Mouse (Mus musculus): Measurements from ENCODE around the gene Psmd4. TPM values are rescaled to one million over a fixed set of nuclear protein-coding genes. Genes with fewer than 3 reads are reported as not detected.
A peak's percentile ranks its signal among the peaks of the same experiment; 100 is the strongest.

Gene Psmd4
- 81.7 and 131 TPM in 2 replicates for polyA plus RNA-seq (2012; rRNA removed)

DNA sequence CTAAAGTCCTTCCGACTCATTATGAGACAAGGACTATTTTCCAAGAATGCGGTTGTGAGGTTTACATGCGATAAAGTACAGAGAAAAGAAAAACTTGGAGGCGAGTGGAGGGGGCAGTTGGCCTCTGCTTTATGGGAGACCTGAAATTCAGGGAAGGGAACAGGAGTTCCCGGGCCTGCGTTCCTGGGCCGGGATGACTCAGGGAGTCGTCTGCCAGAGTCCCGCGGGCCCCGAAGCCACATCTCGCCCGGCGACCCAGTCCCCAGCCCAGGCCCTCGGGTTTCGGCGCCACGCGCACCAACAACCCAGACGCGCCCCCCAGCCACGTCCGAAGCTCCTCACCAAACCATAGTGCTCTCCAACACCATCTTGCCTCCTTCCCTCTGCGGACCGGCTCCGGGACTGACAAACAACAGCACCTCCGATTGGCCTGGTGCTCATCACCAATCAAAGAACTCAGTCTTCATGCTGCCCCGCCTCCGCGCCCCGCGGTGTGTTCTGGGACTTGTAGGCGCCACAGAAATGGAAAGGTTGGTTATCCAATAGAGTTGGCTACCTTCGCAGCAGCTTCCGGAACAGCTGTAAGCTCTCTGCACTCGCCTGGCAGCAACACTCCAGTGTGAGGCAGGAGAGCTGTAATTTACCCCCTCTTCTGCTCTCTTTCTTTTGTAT lies at the start of gene Psmd4:
TSS of gene Psmd4 (minus strand) at position 449 of the 672 bp plus-strand sequence.
- WGBS: under 1% methylated on average over 36 of the region's 36 CpGs
- Histone ChIP-seq H3K4me3 (ENCODE audit: low read depth, low read length) (peak within 1 kb of the TSS; percentile 95), H3K27ac (ENCODE audit: insufficient read depth, low read depth, low read length) (peak within 1 kb of the TSS; percentile 58), H3K36me3 (ENCODE audit: control insufficient read depth, insufficient read depth, low read length) (peaks cover 3% of the 10 kb centered on the region; the same call in 1 of the 2 replicates), H3K4me1 (ENCODE audit: control insufficient read depth, insufficient read depth, insufficient read length, low read length) (peaks cover 4% of the 10 kb centered on the region), H3K27me3 (ENCODE audit: control insufficient read depth, insufficient read depth, low read length) (no peaks in the 10 kb centered on the region)
- TF ChIP-seq CTCF (IDR thresholded peaks at IDR 0.05; ENCODE audit: extremely low read depth, insufficient read length, insufficient replicate concordance, low read depth, low read length) (no peak), POLR2A (IDR thresholded peaks at IDR 0.05; ENCODE audit: low read depth, low read length) (peak; percentile 93)

GRCm38 (mm10) chr3:95088071-95088470 lies 45.7 kb upstream of the Psmd4 start:
- TF ChIP-seq POLR2A (IDR thresholded peaks at IDR 0.05; ENCODE audit: low read depth, low read length): no peak
- TF ChIP-seq CTCF (IDR thresholded peaks at IDR 0.05; ENCODE audit: extremely low read depth, insufficient read length, insufficient replicate concordance, low read depth, low read length): no peak
- no peak overlapping the region for H3K27ac ChIP-seq (ENCODE audit: insufficient read depth, low read depth, low read length)
- WGBS: 97% methylated on average over 1 of the region's 1 CpGs

DNA sequence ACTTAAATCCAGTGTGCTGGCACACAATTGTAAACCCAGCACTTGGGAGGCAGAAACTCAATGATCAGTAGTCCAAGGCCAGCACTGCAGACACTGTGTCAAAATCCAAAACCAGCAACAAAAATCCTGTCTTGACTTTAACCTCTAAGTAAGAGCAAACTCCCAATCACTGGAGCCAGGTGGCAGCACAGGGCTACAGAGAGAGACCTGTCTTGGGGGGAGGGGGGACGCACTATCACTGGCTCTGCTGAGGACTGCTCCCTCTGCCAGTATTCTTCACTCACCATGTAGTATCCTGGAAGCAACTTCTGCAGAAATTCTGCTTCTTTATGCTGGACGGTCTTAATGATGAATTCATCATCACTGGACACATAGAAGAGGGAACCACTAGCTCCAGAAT lies 29.2 kb upstream of the Psmd4 start:
- Histone ChIP-seq H3K4me1 (ENCODE audit: control insufficient read depth, insufficient read depth, insufficient read length, low read length) (no peaks in the 10 kb centered on the region), H3K4me3 (ENCODE audit: low read depth, low read length) (no peak overlapping the region), H3K36me3 (ENCODE audit: control insufficient read depth, insufficient read depth, low read length) (peaks cover 70% of the 10 kb centered on the region), H3K27me3 (ENCODE audit: control insufficient read depth, insufficient read depth, low read length) (no peaks in the 10 kb centered on the region), H3K27ac (ENCODE audit: insufficient read depth, low read depth, low read length) (no peak overlapping the region)
- WGBS: 93% methylated on average over 2 of the region's 2 CpGs
- TF ChIP-seq CTCF (IDR thresholded peaks at IDR 0.05; ENCODE audit: extremely low read depth, insufficient read length, insufficient replicate concordance, low read depth, low read length) (no peak), POLR2A (IDR thresholded peaks at IDR 0.05; ENCODE audit: low read depth, low read length) (no peak)

More at GRCm38 (mm10) chr3:95088071-95088470, 45.7 kb upstream of the Psmd4 start:
- H3K4me3 ChIP-seq (ENCODE audit: low read depth, low read length): no peak overlapping the region
- no peaks in the 10 kb centered on the region for H3K4me1 ChIP-seq (ENCODE audit: control insufficient read depth, insufficient read depth, insufficient read length, low read length)
- H3K36me3 ChIP-seq (ENCODE audit: control insufficient read depth, insufficient read depth, low read length): peaks cover 4% of the 10 kb centered on the region; the same call in 1 of the 2 replicates
- no peaks in the 10 kb centered on the region for H3K27me3 ChIP-seq (ENCODE audit: control insufficient read depth, insufficient read depth, low read length)

DNA sequence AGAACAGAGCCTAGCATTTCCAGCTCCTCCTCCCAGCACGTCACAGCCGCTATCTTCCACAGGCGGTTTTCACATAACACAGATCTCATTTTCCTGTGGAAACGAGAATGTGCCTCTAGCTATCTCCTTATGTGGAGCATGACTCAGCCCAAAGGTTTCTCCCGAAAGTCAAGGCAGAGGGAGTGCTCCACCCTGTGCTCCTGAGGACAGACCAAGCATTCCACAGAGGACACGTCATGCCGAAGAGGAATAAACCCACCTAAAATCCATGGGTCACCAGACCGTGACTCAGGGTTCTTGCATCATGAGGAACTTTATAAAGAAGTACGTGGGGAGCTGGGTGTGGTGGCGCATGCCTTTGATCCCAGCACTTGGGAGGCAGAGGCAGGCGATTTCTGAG lies 24.2 kb upstream of the Psmd4 start:
- no peak for TF ChIP-seq POLR2A (IDR thresholded peaks at IDR 0.05; ENCODE audit: low read depth, low read length)
- TF ChIP-seq CTCF (IDR thresholded peaks at IDR 0.05; ENCODE audit: extremely low read depth, insufficient read length, insufficient replicate concordance, low read depth, low read length): no peak
- no peaks in the 10 kb centered on the region for H3K27me3 ChIP-seq (ENCODE audit: control insufficient read depth, insufficient read depth, low read length)
- peaks cover 74% of the 10 kb centered on the region for H3K36me3 ChIP-seq (ENCODE audit: control insufficient read depth, insufficient read depth, low read length)
- H3K4me1 ChIP-seq (ENCODE audit: control insufficient read depth, insufficient read depth, insufficient read length, low read length): no peaks in the 10 kb centered on the region
- 84% methylated on average over 11 of the region's 11 CpGs for WGBS
- no peak overlapping the region for H3K27ac ChIP-seq (ENCODE audit: insufficient read depth, low read depth, low read length)
- no peak overlapping the region for H3K4me3 ChIP-seq (ENCODE audit: low read depth, low read length)

- TF ChIP-seq POLR2A (IDR thresholded peaks at IDR 0.05; ENCODE audit: low read depth, low read length) (no peak), CTCF (IDR thresholded peaks at IDR 0.05; ENCODE audit: extremely low read depth, insufficient read length, insufficient replicate concordance, low read depth, low read length) (no peak)
- Histone ChIP-seq H3K27me3 (ENCODE audit: control insufficient read depth, insufficient read depth, low read length) (no peaks in the 10 kb centered on the region), H3K36me3 (ENCODE audit: control insufficient read depth, insufficient read depth, low read length) (peaks cover 70% of the 10 kb centered on the region), H3K4me1 (ENCODE audit: control insufficient read depth, insufficient read depth, insufficient read length, low read length) (no peaks in the 10 kb centered on the region), H3K27ac (ENCODE audit: insufficient read depth, low read depth, low read length) (no peak overlapping the region), H3K4me3 (ENCODE audit: low read depth, low read length) (no peak overlapping the region)
- WGBS: 85% methylated on average over 6 of the region's 6 CpGs
Observed at GRCm38 (mm10) chr3:95066095-95066494, 23.7 kb upstream of the Psmd4 start.

DNA sequence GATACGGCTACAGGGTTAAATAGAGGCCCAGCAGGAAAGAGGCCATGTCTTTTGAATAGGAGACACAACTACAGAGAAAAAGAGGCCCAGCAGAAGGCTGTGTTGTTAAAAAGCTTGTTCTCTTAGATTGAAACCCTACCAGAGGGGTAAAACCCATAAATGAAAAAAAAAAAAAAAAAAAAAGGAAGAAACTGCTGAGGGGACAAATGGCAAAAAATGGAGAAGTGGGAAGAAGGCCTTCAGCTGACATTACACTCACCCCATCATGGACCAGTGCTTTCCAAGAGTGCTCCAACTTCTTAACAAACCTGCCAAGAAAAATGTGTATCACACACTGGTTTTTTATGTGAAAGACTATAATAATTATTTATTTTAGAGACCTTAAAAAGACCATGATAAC lies 23.1 kb upstream of the Psmd4 start:
- WGBS: 94% methylated on average over 1 of the region's 1 CpGs
- H3K4me3 ChIP-seq (ENCODE audit: low read depth, low read length): no peak overlapping the region
- no peak for TF ChIP-seq POLR2A (IDR thresholded peaks at IDR 0.05; ENCODE audit: low read depth, low read length)
- TF ChIP-seq CTCF (IDR thresholded peaks at IDR 0.05; ENCODE audit: extremely low read depth, insufficient read length, insufficient replicate concordance, low read depth, low read length): no peak
- no peaks in the 10 kb centered on the region for H3K27me3 ChIP-seq (ENCODE audit: control insufficient read depth, insufficient read depth, low read length)
- no peaks in the 10 kb centered on the region for H3K4me1 ChIP-seq (ENCODE audit: control insufficient read depth, insufficient read depth, insufficient read length, low read length)
- H3K27ac ChIP-seq (ENCODE audit: insufficient read depth, low read depth, low read length): no peak overlapping the region
- peaks cover 70% of the 10 kb centered on the region for H3K36me3 ChIP-seq (ENCODE audit: control insufficient read depth, insufficient read depth, low read length)

GRCm38 (mm10) chr3:95063741-95064140 lies 21.3 kb upstream of the Psmd4 start:
- H3K27me3 ChIP-seq (ENCODE audit: control insufficient read depth, insufficient read depth, low read length): no peaks in the 10 kb centered on the region
- H3K4me1 ChIP-seq (ENCODE audit: control insufficient read depth, insufficient read depth, insufficient read length, low read length): no peaks in the 10 kb centered on the region
- no peak overlapping the region for H3K4me3 ChIP-seq (ENCODE audit: low read depth, low read length)
- H3K27ac ChIP-seq (ENCODE audit: insufficient read depth, low read depth, low read length): no peak overlapping the region
- TF ChIP-seq POLR2A (IDR thresholded peaks at IDR 0.05; ENCODE audit: low read depth, low read length): no peak
- no peak for TF ChIP-seq CTCF (IDR thresholded peaks at IDR 0.05; ENCODE audit: extremely low read depth, insufficient read length, insufficient replicate concordance, low read depth, low read length)
- WGBS: 90% methylated on average over 4 of the region's 4 CpGs
- peaks cover 69% of the 10 kb centered on the region for H3K36me3 ChIP-seq (ENCODE audit: control insufficient read depth, insufficient read depth, low read length)

Measured in small intestine, adult 2 months (tissue).